Mouse (Mus musculus) intestine, embryonic 15.5 days (tissue): ENCODE measurements at regions not wholly inside any gene's neighbourhood (a gene's known extent, or its start where the extent isn't known, plus 50 kb on each side); places are given as distances from the start of the nearest gene placed in this dataset.

Experiments used
- ATAC-seq: fragments of 200-750 bp; cut with Nextera tagmentation; 2 replicates; pipeline ENCODE4 v1.8.0; 2017; ENCODE audit warnings: moderate TSS enrichment, moderate library complexity
- H3K27ac ChIP-seq: fragments of 300-500 bp; sonication (generic); 2 replicates; pipeline ENCODE4 v1.5.1; 2015; ENCODE audit warnings: mild to moderate bottlenecking, inconsistent platforms
- H3K27me3 ChIP-seq: fragments of 300-500 bp; sonication (generic); replicated peaks from 2 replicates; pipeline ENCODE4 v1.6.1; 2015; ENCODE audit warnings: inconsistent platforms
- H3K36me3 ChIP-seq: fragments of 300-500 bp; sonication (generic); 2 replicates; pipeline ENCODE4 v1.6.1; 2015; ENCODE audit warnings: inconsistent platforms
- H3K4me1 ChIP-seq: fragments of 300-500 bp; sonication (generic); replicated peaks from 2 replicates; pipeline ENCODE4 v1.6.1; 2015; ENCODE audit warnings: inconsistent platforms
- H3K4me2 ChIP-seq: fragments of 300-500 bp; sonication (generic); replicated peaks from 2 replicates; pipeline ENCODE4 v1.6.1; 2015; ENCODE audit warnings: mild to moderate bottlenecking, inconsistent platforms
- H3K4me3 ChIP-seq: fragments of 300-500 bp; sonication (generic); replicated peaks from 2 replicates; pipeline ENCODE4 v1.5.1; 2015; ENCODE audit warnings: inconsistent platforms
- H3K9ac ChIP-seq: fragments of 300-500 bp; sonication (generic); 2 replicates; pipeline ENCODE4 v1.6.1; 2015; ENCODE audit warnings: inconsistent platforms
- H3K9me3 ChIP-seq: fragments of 300-500 bp; sonication (generic); 2 replicates; pipeline ENCODE4 v1.6.1; 2016; ENCODE audit warnings: inconsistent platforms
- WGBS: fragments of 180-500 bp; shearing (Covaris S2); methylation state at CpG from one replicate; pipeline ENCODE4 v1.1.7; 2015; 5-methylcytosine and 5-hydroxymethylcytosine counted together

GRCm38 (mm10) chr4:107736866-107737265 lies 52.8 kb upstream of the Dmrtb1 start:
- H3K4me3 ChIP-seq: no peak overlapping the region
- WGBS: 90% methylated on average over 8 of the region's 8 CpGs
- no peak overlapping the region for H3K27ac ChIP-seq
- no peak overlapping the region for H3K4me2 ChIP-seq
- no peak for ATAC-seq
- H3K4me1 ChIP-seq: no peaks in the 10 kb centered on the region
- H3K36me3 ChIP-seq: no peaks in the 10 kb centered on the region
- no peaks in the 10 kb centered on the region for H3K9me3 ChIP-seq
- no peak overlapping the region for H3K9ac ChIP-seq
- no peaks in the 10 kb centered on the region for H3K27me3 ChIP-seq

- Histone ChIP-seq H3K4me3 (no peak overlapping the region), H3K27me3 (no peaks in the 10 kb centered on the region), H3K4me2 (no peak overlapping the region), H3K27ac (no peak overlapping the region), H3K9ac (no peak overlapping the region), H3K9me3 (no peaks in the 10 kb centered on the region), H3K36me3 (no peaks in the 10 kb centered on the region), H3K4me1 (no peaks in the 10 kb centered on the region)
- ATAC-seq: peak; percentile 79
- 3% methylated on average over 6 of the region's 6 CpGs for WGBS
Observed at GRCm38 (mm10) chr4:107737907-107738306, 53.9 kb upstream of the Dmrtb1 start.

GRCm38 (mm10) chr4:107738776-107739175 lies 54.7 kb upstream of the Dmrtb1 start:
- ATAC-seq: no peak
- Histone ChIP-seq H3K36me3 (no peaks in the 10 kb centered on the region), H3K9ac (no peak overlapping the region), H3K9me3 (no peaks in the 10 kb centered on the region), H3K27me3 (no peaks in the 10 kb centered on the region), H3K27ac (no peak overlapping the region), H3K4me1 (no peaks in the 10 kb centered on the region), H3K4me2 (no peak overlapping the region), H3K4me3 (no peak overlapping the region)
- WGBS: 74% methylated on average over 9 of the region's 9 CpGs

GRCm38 (mm10) chr4:107739789-107740405 lies 55.9 kb upstream of the Dmrtb1 start:
- ATAC-seq: no peak
- no peak overlapping the region for H3K4me2 ChIP-seq
- no peaks in the 10 kb centered on the region for H3K36me3 ChIP-seq
- no peak overlapping the region for H3K4me3 ChIP-seq
- no peaks in the 10 kb centered on the region for H3K27me3 ChIP-seq
- H3K9ac ChIP-seq: no peak overlapping the region
- no peaks in the 10 kb centered on the region for H3K4me1 ChIP-seq
- no peaks in the 10 kb centered on the region for H3K9me3 ChIP-seq
- no peak overlapping the region for H3K27ac ChIP-seq
- 74% methylated on average over 6 of the region's 6 CpGs for WGBS

GRCm38 (mm10) chr4:107743646-107744045 lies 58.4 kb upstream of the Lrp8 start:
- Histone ChIP-seq H3K27me3 (no peaks in the 10 kb centered on the region), H3K9me3 (no peaks in the 10 kb centered on the region), H3K4me2 (no peak overlapping the region), H3K9ac (no peak overlapping the region), H3K27ac (no peak overlapping the region), H3K4me3 (no peak overlapping the region), H3K4me1 (no peaks in the 10 kb centered on the region), H3K36me3 (no peaks in the 10 kb centered on the region)
- WGBS: 87% methylated on average over 2 of the region's 2 CpGs
- ATAC-seq: no peak

GRCm38 (mm10) chr4:107746366-107746765 lies 55.7 kb upstream of the Lrp8 start:
- H3K9ac ChIP-seq: no peak overlapping the region
- no peak overlapping the region for H3K4me2 ChIP-seq
- H3K4me3 ChIP-seq: no peak overlapping the region
- H3K4me1 ChIP-seq: no peaks in the 10 kb centered on the region
- no peak overlapping the region for H3K27ac ChIP-seq
- no peak for ATAC-seq
- H3K27me3 ChIP-seq: no peaks in the 10 kb centered on the region
- WGBS: 66% methylated on average over 3 of the region's 3 CpGs
- no peaks in the 10 kb centered on the region for H3K9me3 ChIP-seq
- no peaks in the 10 kb centered on the region for H3K36me3 ChIP-seq

- H3K9me3 ChIP-seq: no peaks in the 10 kb centered on the region
- H3K9ac ChIP-seq: no peak overlapping the region
- ATAC-seq: no peak
- H3K27me3 ChIP-seq: no peaks in the 10 kb centered on the region
- H3K4me3 ChIP-seq: no peak overlapping the region
- no peaks in the 10 kb centered on the region for H3K36me3 ChIP-seq
- 82% methylated on average over 5 of the region's 5 CpGs for WGBS
- no peak overlapping the region for H3K4me2 ChIP-seq
- H3K4me1 ChIP-seq: no peaks in the 10 kb centered on the region
- no peak overlapping the region for H3K27ac ChIP-seq
Observed at GRCm38 (mm10) chr4:107746923-107747431, 55.1 kb upstream of the Lrp8 start.

GRCm38 (mm10) chr4:107747454-107747853 lies 54.6 kb upstream of the Lrp8 start:
- Histone ChIP-seq H3K4me1 (no peaks in the 10 kb centered on the region), H3K4me2 (no peak overlapping the region), H3K9ac (no peak overlapping the region), H3K4me3 (no peak overlapping the region), H3K27me3 (no peaks in the 10 kb centered on the region), H3K36me3 (no peaks in the 10 kb centered on the region), H3K9me3 (no peaks in the 10 kb centered on the region), H3K27ac (no peak overlapping the region)
- no peak for ATAC-seq
- WGBS: 89% methylated on average over 9 of the region's 9 CpGs

- H3K27me3 ChIP-seq: no peaks in the 10 kb centered on the region
- H3K4me3 ChIP-seq: no peak overlapping the region
- H3K9ac ChIP-seq: no peak overlapping the region
- ATAC-seq: no peak
- H3K27ac ChIP-seq: no peak overlapping the region
- H3K4me2 ChIP-seq: no peak overlapping the region
- 48% methylated on average over 13 of the region's 13 CpGs for WGBS
- H3K4me1 ChIP-seq: no peaks in the 10 kb centered on the region
- H3K9me3 ChIP-seq: no peaks in the 10 kb centered on the region
- no peaks in the 10 kb centered on the region for H3K36me3 ChIP-seq
Observed at GRCm38 (mm10) chr4:107747907-107748628, 54.0 kb upstream of the Lrp8 start.

GRCm38 (mm10) chr4:107749045-107749444 lies 53.0 kb upstream of the Lrp8 start:
- Histone ChIP-seq H3K27ac (no peak overlapping the region), H3K4me1 (no peaks in the 10 kb centered on the region), H3K27me3 (no peaks in the 10 kb centered on the region), H3K4me2 (no peak overlapping the region), H3K9me3 (no peaks in the 10 kb centered on the region), H3K4me3 (no peak overlapping the region), H3K9ac (no peak overlapping the region), H3K36me3 (no peaks in the 10 kb centered on the region)
- 73% methylated on average over 8 of the region's 8 CpGs for WGBS
- no peak for ATAC-seq

- 61% methylated on average over 9 of the region's 9 CpGs for WGBS
- Histone ChIP-seq H3K4me3 (no peak overlapping the region), H3K27me3 (no peaks in the 10 kb centered on the region), H3K9me3 (no peaks in the 10 kb centered on the region), H3K4me1 (no peaks in the 10 kb centered on the region), H3K9ac (no peak overlapping the region), H3K27ac (no peak overlapping the region), H3K4me2 (no peak overlapping the region), H3K36me3 (no peaks in the 10 kb centered on the region)
- no peak for ATAC-seq
Observed at GRCm38 (mm10) chr4:107750017-107750416, 52.0 kb upstream of the Lrp8 start.
